Mouse (Mus musculus) lung, postnatal 0 days (tissue): Measurements from ENCODE around the gene Dpy30.

Experiments
- CTCF ChIP-seq: IDR thresholded peaks from 2 replicates; pipeline ENCODE4 v1.5.1; 2016; ENCODE audit warnings: antibody characterized with exemption, mild to moderate bottlenecking
- EP300 ChIP-seq: IDR thresholded peaks from 2 replicates; pipeline ENCODE4 v1.6.1; 2016; ENCODE audit warnings: antibody characterized with exemption, mild to moderate bottlenecking, control low read depth

DNA sequence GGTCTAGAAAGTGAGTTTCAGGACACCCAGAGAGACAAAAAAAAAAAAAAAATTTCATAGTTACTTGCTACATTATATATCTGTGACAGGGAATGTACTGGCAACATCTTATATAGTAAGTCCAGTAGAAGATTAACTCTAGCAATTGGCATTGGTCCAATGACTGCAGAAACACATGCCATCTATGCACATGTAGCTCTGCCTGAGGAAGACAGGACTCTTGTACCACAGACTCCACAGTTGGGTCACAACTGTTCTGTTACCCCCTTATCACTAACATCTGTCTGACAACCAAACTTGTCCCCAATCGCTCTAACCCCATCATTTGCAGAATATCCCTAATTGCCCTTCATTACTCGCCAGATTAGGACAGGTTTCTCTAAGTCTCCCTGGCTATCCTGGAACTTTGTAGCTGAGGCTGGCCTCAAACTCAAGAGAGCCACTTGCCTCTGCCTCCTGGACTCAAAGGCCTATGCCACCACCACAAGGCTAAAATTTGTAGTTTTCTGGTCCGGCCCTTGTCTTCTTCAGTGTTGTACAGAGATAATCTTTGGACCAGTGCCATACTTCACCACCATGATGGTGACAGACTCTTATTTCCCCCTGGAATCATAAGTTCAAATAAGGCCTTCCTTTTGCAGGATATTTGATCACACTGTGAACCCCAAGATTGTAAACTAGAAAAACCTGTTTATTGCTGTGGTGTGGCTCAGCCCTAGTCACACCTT, 52.0 kb downstream of the Dpy30 start:
- TF ChIP-seq CTCF (no peak), EP300 (no peak)
